Mouse (Mus musculus) hindbrain, embryonic 11.5 days (tissue): ENCODE measurements around the gene Fam83b. TPM values are rescaled to one million over a fixed set of nuclear protein-coding genes. Genes with fewer than 3 reads are reported as not detected.

Experiments
- ATAC-seq: fragments of 200-750 bp; cut with Nextera tagmentation; 2 replicates; pipeline ENCODE4 v1.8.0; 2017; ENCODE audit warnings: mild to moderate bottlenecking, moderate TSS enrichment, moderate library complexity; ENCODE audit not compliant: low FRiP score
- DNase-seq: peaks from one replicate; pipeline ENCODE4 v3.0.0-alpha.2; 2015; ENCODE audit warnings: low spot score
- H3K27ac ChIP-seq: fragments of 300-500 bp; sonication (generic); 2 replicates; pipeline ENCODE4 v1.5.1; 2014; ENCODE audit warnings: mild to moderate bottlenecking, low read depth, low read length
- H3K27me3 ChIP-seq: fragments of 300-500 bp; sonication (generic); 2 replicates; pipeline ENCODE4 v1.6.1; 2014; ENCODE audit warnings: mild to moderate bottlenecking, low read length, moderate library complexity, mixed read lengths; ENCODE audit not compliant: control insufficient read depth, insufficient read depth
- H3K36me3 ChIP-seq: fragments of 300-500 bp; sonication (generic); 2 replicates; pipeline ENCODE4 v1.6.1; 2014; ENCODE audit warnings: mild to moderate bottlenecking, low read length, moderate library complexity, mixed read lengths; ENCODE audit not compliant: control insufficient read depth, insufficient read depth
- H3K4me1 ChIP-seq: fragments of 300-500 bp; sonication (generic); replicated peaks from 2 replicates; pipeline ENCODE4 v1.6.1; 2014; ENCODE audit warnings: low read length, mixed read lengths; ENCODE audit not compliant: control insufficient read depth, insufficient read depth
- H3K4me2 ChIP-seq: fragments of 300-500 bp; sonication (generic); replicated peaks from 2 replicates; pipeline ENCODE4 v1.6.1; 2014; ENCODE audit warnings: mild to moderate bottlenecking, low read depth, low read length
- H3K4me3 ChIP-seq: fragments of 300-500 bp; sonication (generic); 2 replicates; pipeline ENCODE4 v1.5.1; 2014; ENCODE audit warnings: low read depth, low read length
- H3K9ac ChIP-seq: fragments of 300-500 bp; sonication (generic); 2 replicates; pipeline ENCODE4 v1.6.1; 2014; ENCODE audit warnings: low read depth, low read length
- H3K9me3 ChIP-seq: fragments of 300-500 bp; sonication (generic); 2 replicates; pipeline ENCODE4 v1.6.1; 2016; ENCODE audit warnings: low read length; ENCODE audit not compliant: control insufficient read depth
- WGBS: fragments of 180-500 bp; shearing (Covaris S2); extraction: QIAGEN DNeasy Blood & Tissue Kit; methylation state at CpG from one replicate; pipeline ENCODE4 v1.1.7; 2014; 5-methylcytosine and 5-hydroxymethylcytosine counted together
- polyA plus RNA-seq: library from polyadenylated mRNA; unstranded; fragments of >200 nt; fragmentation: Nextera tagmentation; extraction: Ambion mirVana; gene quantifications from 2 replicates; pipeline ENCODE4 v1.2.1, GENCODE M21; 2014

The Fam83b gene
- polyA plus RNA-seq, 1 experiment from 2014 or later = 0.31 TPM

GRCm38 (mm10) chr9:76539271-76539670 lies 27.6 kb downstream of the Fam83b start:
- Histone ChIP-seq H3K9ac (no peak overlapping the region), H3K4me3 (no peak overlapping the region), H3K27me3 (no peaks in the 10 kb centered on the region), H3K4me1 (no peaks in the 10 kb centered on the region), H3K27ac (no peak overlapping the region), H3K36me3 (no peaks in the 10 kb centered on the region), H3K9me3 (no peaks in the 10 kb centered on the region), H3K4me2 (no peak overlapping the region)
- 83% methylated on average over 7 of the region's 7 CpGs for WGBS
- DNase-seq = no peak
- ATAC-seq = no peak

GRCm38 (mm10) chr9:76536032-76536431 lies 30.9 kb downstream of the Fam83b start:
- H3K4me2 ChIP-seq = no peak overlapping the region
- H3K27me3 ChIP-seq = no peaks in the 10 kb centered on the region
- ATAC-seq (no peak), DNase-seq (no peak)
- WGBS = 85% methylated on average over 9 of the region's 9 CpGs
- H3K36me3 ChIP-seq = no peaks in the 10 kb centered on the region
- no peaks in the 10 kb centered on the region for H3K4me1 ChIP-seq
- H3K9ac ChIP-seq = no peak overlapping the region
- H3K4me3 ChIP-seq = no peak overlapping the region
- no peaks in the 10 kb centered on the region for H3K9me3 ChIP-seq
- H3K27ac ChIP-seq = no peak overlapping the region

- Histone ChIP-seq H3K27ac (no peak overlapping the region), H3K4me2 (no peak overlapping the region), H3K4me1 (no peaks in the 10 kb centered on the region), H3K27me3 (no peaks in the 10 kb centered on the region), H3K36me3 (no peaks in the 10 kb centered on the region), H3K4me3 (no peak overlapping the region), H3K9ac (no peak overlapping the region), H3K9me3 (no peaks in the 10 kb centered on the region)
- DNase-seq = no peak
- 90% methylated on average over 3 of the region's 3 CpGs for WGBS
- no peak for ATAC-seq
These were observed 34.5 kb downstream of the Fam83b start for GRCm38 (mm10) chr9:76532403-76532802.

GRCm38 (mm10) chr9:76531368-76531767 lies 35.5 kb downstream of the Fam83b start:
- ATAC-seq = no peak
- WGBS = 92% methylated on average over 4 of the region's 4 CpGs

GRCm38 (mm10) chr9:76525592-76525991 lies 41.3 kb downstream of the Fam83b start:
- ATAC-seq = no peak
- H3K36me3 ChIP-seq = no peaks in the 10 kb centered on the region
- H3K27me3 ChIP-seq = no peaks in the 10 kb centered on the region
- H3K4me1 ChIP-seq = no peaks in the 10 kb centered on the region
- no peak overlapping the region for H3K4me2 ChIP-seq
- no peak overlapping the region for H3K27ac ChIP-seq
- H3K9me3 ChIP-seq = no peaks in the 10 kb centered on the region
- no peak overlapping the region for H3K9ac ChIP-seq
- H3K4me3 ChIP-seq = no peak overlapping the region
- no peak for DNase-seq

More at GRCm38 (mm10) chr9:76531368-76531767, 35.5 kb downstream of the Fam83b start:
- Histone ChIP-seq H3K9me3 (no peaks in the 10 kb centered on the region), H3K9ac (no peak overlapping the region), H3K27ac (no peak overlapping the region), H3K4me3 (no peak overlapping the region), H3K27me3 (no peaks in the 10 kb centered on the region), H3K36me3 (no peaks in the 10 kb centered on the region), H3K4me1 (no peaks in the 10 kb centered on the region), H3K4me2 (no peak overlapping the region)
- no peak for DNase-seq

- no peaks in the 10 kb centered on the region for H3K4me1 ChIP-seq
- no peak overlapping the region for H3K9ac ChIP-seq
- ATAC-seq (no peak), DNase-seq (no peak)
- no peaks in the 10 kb centered on the region for H3K9me3 ChIP-seq
- no peaks in the 10 kb centered on the region for H3K36me3 ChIP-seq
- H3K4me3 ChIP-seq = no peak overlapping the region
- no peaks in the 10 kb centered on the region for H3K27me3 ChIP-seq
- H3K27ac ChIP-seq = no peak overlapping the region
- H3K4me2 ChIP-seq = no peak overlapping the region
These were observed 43.8 kb downstream of the Fam83b start for GRCm38 (mm10) chr9:76523075-76523474.

- no peaks in the 10 kb centered on the region for H3K9me3 ChIP-seq
- 84% methylated on average over 3 of the region's 3 CpGs for WGBS
These were observed 45.3 kb downstream of the Fam83b start for GRCm38 (mm10) chr9:76521640-76522039.

GRCm38 (mm10) chr9:76518665-76519064 lies 48.3 kb downstream of the Fam83b start:
- no peaks in the 10 kb centered on the region for H3K4me1 ChIP-seq
- no peak overlapping the region for H3K4me3 ChIP-seq
- 67% methylated on average over 1 of the region's 1 CpGs for WGBS
- H3K27me3 ChIP-seq = no peaks in the 10 kb centered on the region
- H3K9ac ChIP-seq = no peak overlapping the region
- H3K36me3 ChIP-seq = no peaks in the 10 kb centered on the region
- H3K9me3 ChIP-seq = no peaks in the 10 kb centered on the region
- H3K27ac ChIP-seq = no peak overlapping the region
- H3K4me2 ChIP-seq = no peak overlapping the region
- DNase-seq (no peak), ATAC-seq (no peak)

More at GRCm38 (mm10) chr9:76521640-76522039, 45.3 kb downstream of the Fam83b start:
- Histone ChIP-seq H3K4me2 (no peak overlapping the region), H3K36me3 (no peaks in the 10 kb centered on the region), H3K4me3 (no peak overlapping the region), H3K9ac (no peak overlapping the region), H3K27ac (no peak overlapping the region), H3K4me1 (no peaks in the 10 kb centered on the region), H3K27me3 (no peaks in the 10 kb centered on the region)
- DNase-seq (no peak), ATAC-seq (no peak)

- ATAC-seq (no peak), DNase-seq (no peak)
- no peak overlapping the region for H3K27ac ChIP-seq
- H3K9me3 ChIP-seq = no peaks in the 10 kb centered on the region
- no peak overlapping the region for H3K9ac ChIP-seq
- H3K27me3 ChIP-seq = no peaks in the 10 kb centered on the region
- H3K4me1 ChIP-seq = no peaks in the 10 kb centered on the region
- no peak overlapping the region for H3K4me3 ChIP-seq
- H3K4me2 ChIP-seq = no peak overlapping the region
- no peaks in the 10 kb centered on the region for H3K36me3 ChIP-seq
These were observed 61.3 kb downstream of the Fam83b start for GRCm38 (mm10) chr9:76505650-76506049.
